Mouse (Mus musculus): ENCODE measurements around the gene Nudt4. TPM values are rescaled to one million over a fixed set of nuclear protein-coding genes. Genes with fewer than 3 reads are reported as not detected.

Nudt4 gene
- polyA plus RNA-seq, 1 experiment = not detected

GRCm38 (mm10) chr10:95548154-95548826 lies 15.7 kb downstream of the Nudt4 start:
- 75% methylated on average over 11 of the region's 11 CpGs for WGBS
- Histone ChIP-seq H3K4me3 (ENCODE audit: insufficient read depth, low read depth, low read length) (no peak overlapping the region), H3K4me1 (ENCODE audit: control insufficient read depth, insufficient read depth, low read length) (no peaks in the 10 kb centered on the region), H3K27ac (ENCODE audit: insufficient read depth, low read depth, low read length) (no peak overlapping the region)
- no peak for TF ChIP-seq POLR2A (IDR thresholded peaks at IDR 0.05; ENCODE audit: insufficient read depth, low read depth, low read length)
- no peak for TF ChIP-seq CTCF (IDR thresholded peaks at IDR 0.05; ENCODE audit: insufficient read depth, low read depth, low read length)

GRCm38 (mm10) chr10:95546178-95546577 lies 17.8 kb downstream of the Nudt4 start:
- Histone ChIP-seq H3K27ac (ENCODE audit: insufficient read depth, low read depth, low read length) (no peak overlapping the region), H3K4me1 (ENCODE audit: control insufficient read depth, insufficient read depth, low read length) (no peaks in the 10 kb centered on the region), H3K4me3 (ENCODE audit: insufficient read depth, low read depth, low read length) (no peak overlapping the region)
- WGBS = 98% methylated on average over 2 of the region's 2 CpGs
- TF ChIP-seq CTCF (IDR thresholded peaks at IDR 0.05; ENCODE audit: insufficient read depth, low read depth, low read length) (no peak), POLR2A (IDR thresholded peaks at IDR 0.05; ENCODE audit: insufficient read depth, low read depth, low read length) (no peak)

GRCm38 (mm10) chr10:95545051-95545450 lies 18.9 kb downstream of the Nudt4 start:
- TF ChIP-seq CTCF (IDR thresholded peaks at IDR 0.05; ENCODE audit: insufficient read depth, low read depth, low read length) (no peak), POLR2A (IDR thresholded peaks at IDR 0.05; ENCODE audit: insufficient read depth, low read depth, low read length) (no peak)
- H3K27ac ChIP-seq (ENCODE audit: insufficient read depth, low read depth, low read length) = no peak overlapping the region
- H3K4me3 ChIP-seq (ENCODE audit: insufficient read depth, low read depth, low read length) = no peak overlapping the region
- WGBS = 46% methylated on average over 4 of the region's 4 CpGs
- H3K4me1 ChIP-seq (ENCODE audit: control insufficient read depth, insufficient read depth, low read length) = no peaks in the 10 kb centered on the region

GRCm38 (mm10) chr10:95544651-95545050 lies 19.3 kb downstream of the Nudt4 start:
- no peak for TF ChIP-seq POLR2A (IDR thresholded peaks at IDR 0.05; ENCODE audit: insufficient read depth, low read depth, low read length)
- TF ChIP-seq CTCF (IDR thresholded peaks at IDR 0.05; ENCODE audit: insufficient read depth, low read depth, low read length) = no peak
- Histone ChIP-seq H3K4me1 (ENCODE audit: control insufficient read depth, insufficient read depth, low read length) (no peaks in the 10 kb centered on the region), H3K4me3 (ENCODE audit: insufficient read depth, low read depth, low read length) (no peak overlapping the region), H3K27ac (ENCODE audit: insufficient read depth, low read depth, low read length) (no peak overlapping the region)
- 42% methylated on average over 2 of the region's 2 CpGs for WGBS

GRCm38 (mm10) chr10:95544004-95544403 lies 19.9 kb downstream of the Nudt4 start:
- TF ChIP-seq CTCF (IDR thresholded peaks at IDR 0.05; ENCODE audit: insufficient read depth, low read depth, low read length) (no peak), POLR2A (IDR thresholded peaks at IDR 0.05; ENCODE audit: insufficient read depth, low read depth, low read length) (no peak)
- Histone ChIP-seq H3K4me3 (ENCODE audit: insufficient read depth, low read depth, low read length) (no peak overlapping the region), H3K4me1 (ENCODE audit: control insufficient read depth, insufficient read depth, low read length) (no peaks in the 10 kb centered on the region), H3K27ac (ENCODE audit: insufficient read depth, low read depth, low read length) (no peak overlapping the region)

GRCm38 (mm10) chr10:95543377-95543776 lies 20.6 kb downstream of the Nudt4 start:
- no peak overlapping the region for H3K4me3 ChIP-seq (ENCODE audit: insufficient read depth, low read depth, low read length)
- no peak overlapping the region for H3K27ac ChIP-seq (ENCODE audit: insufficient read depth, low read depth, low read length)
- TF ChIP-seq CTCF (IDR thresholded peaks at IDR 0.05; ENCODE audit: insufficient read depth, low read depth, low read length) = no peak
- TF ChIP-seq POLR2A (IDR thresholded peaks at IDR 0.05; ENCODE audit: insufficient read depth, low read depth, low read length) = no peak
- no peaks in the 10 kb centered on the region for H3K4me1 ChIP-seq (ENCODE audit: control insufficient read depth, insufficient read depth, low read length)
- WGBS = 85% methylated on average over 2 of the region's 2 CpGs

GRCm38 (mm10) chr10:95542916-95543315 lies 21.0 kb downstream of the Nudt4 start:
- H3K4me1 ChIP-seq (ENCODE audit: control insufficient read depth, insufficient read depth, low read length) = no peaks in the 10 kb centered on the region
- H3K27ac ChIP-seq (ENCODE audit: insufficient read depth, low read depth, low read length) = no peak overlapping the region
- WGBS = 75% methylated on average over 4 of the region's 4 CpGs
- no peak overlapping the region for H3K4me3 ChIP-seq (ENCODE audit: insufficient read depth, low read depth, low read length)
- TF ChIP-seq CTCF (IDR thresholded peaks at IDR 0.05; ENCODE audit: insufficient read depth, low read depth, low read length) (no peak), POLR2A (IDR thresholded peaks at IDR 0.05; ENCODE audit: insufficient read depth, low read depth, low read length) (no peak)

GRCm38 (mm10) chr10:95539841-95540240 lies 24.1 kb downstream of the Nudt4 start:
- Histone ChIP-seq H3K4me1 (ENCODE audit: control insufficient read depth, insufficient read depth, low read length) (no peaks in the 10 kb centered on the region), H3K4me3 (ENCODE audit: insufficient read depth, low read depth, low read length) (no peak overlapping the region), H3K27ac (ENCODE audit: insufficient read depth, low read depth, low read length) (no peak overlapping the region)
- TF ChIP-seq CTCF (IDR thresholded peaks at IDR 0.05; ENCODE audit: insufficient read depth, low read depth, low read length) = no peak
- no peak for TF ChIP-seq POLR2A (IDR thresholded peaks at IDR 0.05; ENCODE audit: insufficient read depth, low read depth, low read length)
- 88% methylated on average over 3 of the region's 3 CpGs for WGBS

- H3K4me1 ChIP-seq (ENCODE audit: control insufficient read depth, insufficient read depth, low read length) = no peaks in the 10 kb centered on the region
- H3K27ac ChIP-seq (ENCODE audit: insufficient read depth, low read depth, low read length) = no peak overlapping the region
- 69% methylated on average over 3 of the region's 3 CpGs for WGBS
- no peak overlapping the region for H3K4me3 ChIP-seq (ENCODE audit: insufficient read depth, low read depth, low read length)
- TF ChIP-seq POLR2A (IDR thresholded peaks at IDR 0.05; ENCODE audit: insufficient read depth, low read depth, low read length) (no peak), CTCF (IDR thresholded peaks at IDR 0.05; ENCODE audit: insufficient read depth, low read depth, low read length) (no peak)
These were observed 24.7 kb downstream of the Nudt4 start for GRCm38 (mm10) chr10:95539260-95539659.

- Histone ChIP-seq H3K27ac (ENCODE audit: insufficient read depth, low read depth, low read length) (no peak overlapping the region), H3K4me3 (ENCODE audit: insufficient read depth, low read depth, low read length) (no peak overlapping the region), H3K4me1 (ENCODE audit: control insufficient read depth, insufficient read depth, low read length) (peaks cover 8% of the 10 kb centered on the region; the same call in 1 of the 2 replicates)
- WGBS = 91% methylated on average over 6 of the region's 6 CpGs
- no peak for TF ChIP-seq CTCF (IDR thresholded peaks at IDR 0.05; ENCODE audit: insufficient read depth, low read depth, low read length)
- TF ChIP-seq POLR2A (IDR thresholded peaks at IDR 0.05; ENCODE audit: insufficient read depth, low read depth, low read length) = no peak
These were observed 27.8 kb downstream of the Nudt4 start for GRCm38 (mm10) chr10:95536222-95536541.

Data from olfactory bulb, adult 2 months (tissue).